Mouse (Mus musculus): ENCODE data around the gene Lysmd2.
"Not testable (repeated sequence)": the region's sequence is repeated elsewhere in the genome, so short reads cannot be mapped to it uniquely, and the experiment has no call there.

Lysmd2 gene

DNA sequence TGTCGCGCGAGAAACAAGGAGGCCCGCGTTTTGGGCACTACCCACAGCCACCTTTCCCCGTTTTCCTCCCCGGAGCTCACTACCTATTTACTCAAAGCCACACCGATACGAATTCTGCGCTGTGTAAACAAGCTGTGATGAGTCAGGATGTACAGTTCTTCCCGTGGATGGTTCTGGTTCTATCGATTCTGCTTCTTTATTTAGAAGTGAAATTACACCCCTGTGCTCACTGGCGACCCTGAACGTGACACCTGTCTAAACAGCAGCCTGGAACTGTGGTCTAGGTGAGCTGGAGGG, 715 bp downstream of the Lysmd2 start:
- peak in 1 of 2 experiments; percentile 34 for DNase-seq (ENCODE audit: low spot score in 2 of 2)

DNA sequence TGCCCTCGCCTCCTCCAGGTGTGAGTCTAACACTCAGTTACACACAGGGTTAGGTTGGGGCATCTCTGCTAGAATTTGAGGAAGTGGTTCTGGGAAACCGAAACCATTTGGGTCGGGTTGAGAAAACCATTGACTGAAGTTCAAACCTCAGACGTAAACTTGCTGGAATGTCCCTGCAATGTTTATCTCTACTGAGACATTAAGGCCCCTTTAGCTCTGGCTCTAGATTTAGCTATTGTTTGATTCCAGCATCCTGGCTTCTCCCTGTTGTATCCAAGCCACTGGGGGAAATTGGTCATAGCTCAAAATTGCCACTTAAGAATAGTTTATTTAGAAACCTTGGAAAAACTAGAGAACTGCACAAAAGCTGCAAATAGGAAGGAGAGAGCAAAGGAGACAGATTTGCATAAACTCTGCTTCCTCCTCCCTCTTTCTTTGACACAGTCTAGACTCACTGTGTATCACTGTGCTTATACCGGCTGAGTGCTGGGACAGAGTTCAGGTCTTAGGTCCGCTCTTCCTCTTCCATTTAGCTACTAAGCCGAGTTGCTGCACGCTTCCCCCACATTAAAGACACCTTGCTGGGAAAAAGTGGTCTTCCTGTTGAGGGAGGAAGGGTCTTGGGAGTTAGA, 5.4 kb downstream of the Lysmd2 start:
- no peak for DNase-seq (ENCODE audit: low spot score in 2 of 2)

DNA sequence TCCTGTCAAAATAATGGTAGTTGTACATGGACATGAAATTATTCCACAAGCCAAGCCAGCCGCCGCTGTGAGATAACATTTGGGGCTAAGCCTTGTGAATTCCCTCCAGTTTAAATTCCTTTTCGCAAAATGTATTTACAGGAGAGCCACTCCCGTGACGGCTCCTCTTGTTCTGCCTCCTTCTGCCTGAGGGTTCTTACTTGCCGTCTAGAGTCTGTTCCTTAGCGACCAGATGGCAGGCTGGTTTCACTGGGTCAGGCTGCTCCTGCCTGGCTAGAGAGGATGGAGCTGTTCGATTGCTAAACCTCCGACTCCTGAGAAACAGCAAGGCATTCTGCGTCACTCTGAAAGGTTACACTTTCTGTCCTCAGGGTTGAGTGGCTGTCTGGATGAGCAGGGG, 6.6 kb downstream of the Lysmd2 start:
- DNase-seq (ENCODE audit: low spot score in 2 of 2), result no peak

DNA sequence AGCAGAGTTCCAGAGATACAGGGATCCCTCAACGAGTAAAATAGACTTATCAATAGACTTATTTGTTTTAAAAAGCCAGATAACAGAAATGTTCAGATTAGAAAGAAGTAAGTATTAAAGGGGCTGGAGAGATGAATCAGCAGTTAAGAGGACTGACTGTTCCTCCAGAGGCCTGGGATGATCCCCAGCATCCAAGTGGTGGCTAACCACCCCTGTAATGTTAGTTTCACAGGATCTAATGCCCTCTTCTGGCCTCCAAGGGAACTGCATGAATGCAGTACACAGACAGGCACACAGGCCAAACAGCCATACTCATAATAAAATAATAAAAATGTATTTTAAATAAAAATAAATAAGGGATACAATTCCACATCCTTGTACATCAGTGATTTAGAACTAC, 7.4 kb downstream of the Lysmd2 start:
- DNase-seq (ENCODE audit: low spot score in 2 of 2), result no peak

DNA sequence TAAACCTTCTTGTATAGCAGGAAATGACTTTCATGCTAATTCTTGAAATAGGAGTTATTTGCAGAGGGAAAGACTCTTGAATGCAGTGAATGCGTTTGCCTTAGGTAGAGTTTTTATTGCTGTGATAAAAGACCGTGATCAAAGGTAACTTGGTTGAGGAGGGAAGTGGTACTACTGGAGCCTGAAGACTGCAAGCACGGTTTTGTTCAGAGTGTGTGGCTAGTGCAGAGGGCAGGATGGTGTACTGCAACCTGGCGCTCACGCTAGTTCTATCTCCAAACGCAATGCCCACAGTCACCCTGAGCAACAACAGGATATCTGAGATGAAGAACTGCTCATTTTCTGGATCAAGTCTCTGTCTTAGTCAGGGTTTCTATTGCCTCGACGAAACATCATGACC, 8.1 kb downstream of the Lysmd2 start:
- DNase-seq (ENCODE audit: low spot score in 2 of 2), result no peak

DNA sequence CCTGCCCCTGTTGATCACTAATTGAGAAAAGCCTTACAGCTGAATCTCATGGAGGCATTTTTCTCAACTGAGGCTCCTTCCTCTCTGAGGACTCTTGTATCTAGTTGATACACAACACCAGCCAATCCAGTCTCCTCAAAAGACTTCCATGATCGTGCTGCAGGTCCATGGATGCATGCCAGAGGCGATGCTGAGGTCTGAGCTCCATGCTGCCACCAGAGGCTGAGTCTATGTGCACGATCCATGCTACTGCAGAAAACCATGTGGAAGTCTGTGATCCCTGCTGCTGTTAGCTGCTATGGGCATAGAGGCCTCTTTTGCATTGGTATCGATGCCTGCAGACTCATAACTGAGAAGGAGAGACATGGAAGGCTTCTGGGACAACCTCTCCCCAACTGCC, 8.7 kb downstream of the Lysmd2 start:
- no peak for DNase-seq (ENCODE audit: low spot score in 2 of 2)

DNA sequence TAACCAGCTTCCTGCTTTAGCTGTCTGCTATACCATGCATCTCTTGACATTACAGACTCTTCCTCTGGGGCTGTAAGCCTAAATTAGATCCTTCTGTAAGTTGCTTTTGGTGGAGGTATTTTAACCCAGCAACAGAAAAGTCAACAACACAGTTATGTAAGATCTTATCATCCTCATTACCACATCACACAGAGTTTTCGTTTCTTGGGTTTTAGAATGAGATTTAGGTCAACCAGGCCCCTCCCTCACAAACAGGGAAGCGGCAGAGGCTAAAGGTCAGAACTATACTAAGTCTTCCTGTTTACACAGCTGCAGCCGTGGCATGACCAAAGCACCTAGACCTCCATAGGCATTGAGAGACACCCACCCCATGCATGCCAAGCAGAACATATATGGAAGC, 19.9 kb downstream of the Lysmd2 start:
- DNase-seq (ENCODE audit: low spot score in 2 of 2), result no peak

DNA sequence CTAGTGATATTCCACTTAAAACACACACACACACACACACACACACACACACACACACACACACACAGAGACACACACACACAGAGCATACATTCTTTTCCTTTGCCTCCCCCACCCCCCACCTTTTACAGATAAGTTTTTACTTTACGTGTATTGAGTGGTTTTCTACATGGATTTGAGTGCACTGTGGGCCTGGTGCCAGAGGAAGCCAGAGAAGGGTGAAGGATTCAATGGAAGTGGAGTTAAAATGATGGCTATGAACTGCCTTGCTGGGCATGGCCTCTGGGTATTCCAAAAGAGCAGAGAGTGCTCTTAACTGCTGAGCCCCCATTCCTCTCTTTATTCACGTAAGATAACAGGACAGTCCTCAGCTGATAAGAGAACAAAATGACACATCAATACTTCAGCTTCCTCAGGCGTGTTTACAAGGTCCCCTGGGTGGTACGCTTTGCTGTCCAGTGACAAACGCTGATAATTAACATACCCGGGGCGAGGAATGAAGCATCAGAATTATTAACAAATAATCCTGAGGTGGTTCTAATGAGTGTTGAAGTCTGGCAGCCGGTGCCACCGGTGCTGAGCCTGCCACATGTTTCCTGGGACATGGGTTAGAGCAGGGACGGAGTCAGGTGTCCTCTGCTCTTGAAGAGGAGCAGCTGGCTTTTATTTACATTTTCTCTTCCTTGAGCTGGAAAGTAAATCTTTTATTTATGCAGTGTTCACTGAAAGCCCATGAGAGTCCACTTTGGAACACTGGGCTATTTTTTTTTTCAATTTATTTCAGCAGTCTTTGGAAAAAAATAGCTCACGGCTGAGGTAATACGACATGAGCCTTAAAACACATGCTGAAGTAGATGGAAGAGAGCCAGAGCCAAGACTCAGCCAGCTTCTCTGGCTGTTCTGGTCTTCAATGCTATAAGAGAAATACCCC, 28.7 kb downstream of the Lysmd2 start:
- DNase-seq (ENCODE audit: low spot score in 2 of 2), result no peak

DNA sequence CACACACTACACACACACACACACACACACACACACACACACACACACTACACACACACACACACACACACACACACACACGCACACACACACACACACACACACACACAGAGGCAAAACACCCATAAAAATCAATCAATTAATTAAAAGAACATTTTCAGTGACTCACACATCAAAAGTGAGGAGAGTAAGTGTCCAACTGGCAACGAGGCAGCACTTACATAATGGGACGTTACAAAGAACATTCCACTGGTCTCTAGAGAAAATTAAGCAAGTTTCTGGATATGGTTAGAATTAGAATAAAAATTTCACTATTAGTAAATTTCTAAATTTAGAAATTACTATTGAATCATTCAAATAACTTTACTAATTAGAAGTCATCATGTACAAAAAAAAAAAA, 30.9 kb downstream of the Lysmd2 start:
- DNase-seq (ENCODE audit: low spot score in 2 of 2), result not testable (repeated sequence)

DNA sequence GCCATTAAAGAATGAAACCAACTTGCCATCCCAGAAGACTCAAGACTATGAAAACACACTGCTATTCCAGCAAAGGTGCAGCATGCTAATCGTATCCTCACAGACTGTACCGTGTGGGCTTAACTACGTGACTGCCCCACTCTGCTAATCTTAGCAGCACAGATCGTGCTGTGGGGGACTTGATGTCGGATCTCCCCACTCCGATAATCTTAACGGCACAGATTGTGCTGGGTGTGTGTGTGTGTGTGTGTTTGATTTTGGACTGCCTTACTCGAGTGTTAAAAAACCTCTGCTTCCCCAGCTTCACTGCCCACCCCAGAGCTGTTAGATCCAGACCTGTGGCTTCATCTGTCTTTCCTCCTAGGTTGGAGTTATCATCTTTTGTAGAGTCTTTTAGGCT, 35.4 kb downstream of the Lysmd2 start:
- DNase-seq (ENCODE audit: low spot score in 2 of 2), result peak; percentile 43 to 65

DNA sequence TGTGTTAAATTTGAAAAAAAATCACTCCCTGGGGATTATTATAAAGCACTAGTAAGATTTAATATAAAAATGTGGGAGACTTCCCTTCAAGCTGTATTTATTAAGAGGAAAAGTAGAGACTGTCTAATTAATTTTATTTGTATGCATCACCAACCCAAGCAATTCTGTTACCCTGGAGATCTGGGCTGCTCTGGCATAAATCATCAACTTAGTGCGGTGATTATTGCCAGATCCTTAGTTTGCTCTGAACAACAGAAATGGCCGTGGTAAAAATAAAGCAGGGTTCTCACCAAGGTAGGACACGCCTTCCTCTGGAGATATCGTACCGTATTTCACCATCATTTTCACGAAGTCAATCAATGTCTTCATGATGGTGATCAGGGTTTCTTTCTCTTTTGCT, 39.8 kb downstream of the Lysmd2 start:
- DNase-seq (ENCODE audit: low spot score in 2 of 2), result no peak

DNA sequence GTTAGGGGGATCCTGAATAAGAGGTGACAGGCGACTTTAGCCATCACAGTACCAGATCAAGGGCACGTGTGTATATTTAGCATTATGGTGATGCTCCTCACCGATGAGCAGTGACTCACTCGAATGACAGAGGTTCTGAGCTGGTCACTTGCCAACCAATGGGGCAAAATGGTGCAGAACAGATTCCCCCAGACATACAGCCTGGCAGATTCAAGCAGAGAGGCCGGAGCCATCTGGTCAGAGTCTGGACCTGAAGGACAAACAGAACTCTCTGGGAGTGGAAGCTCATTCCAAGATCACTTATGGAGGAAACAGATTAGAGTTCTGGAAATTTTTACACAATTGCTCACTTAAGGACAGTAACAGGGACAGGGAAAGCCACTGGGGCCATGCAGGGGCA, 41.1 kb downstream of the Lysmd2 start:
- DNase-seq (ENCODE audit: low spot score in 2 of 2), result no peak

DNA sequence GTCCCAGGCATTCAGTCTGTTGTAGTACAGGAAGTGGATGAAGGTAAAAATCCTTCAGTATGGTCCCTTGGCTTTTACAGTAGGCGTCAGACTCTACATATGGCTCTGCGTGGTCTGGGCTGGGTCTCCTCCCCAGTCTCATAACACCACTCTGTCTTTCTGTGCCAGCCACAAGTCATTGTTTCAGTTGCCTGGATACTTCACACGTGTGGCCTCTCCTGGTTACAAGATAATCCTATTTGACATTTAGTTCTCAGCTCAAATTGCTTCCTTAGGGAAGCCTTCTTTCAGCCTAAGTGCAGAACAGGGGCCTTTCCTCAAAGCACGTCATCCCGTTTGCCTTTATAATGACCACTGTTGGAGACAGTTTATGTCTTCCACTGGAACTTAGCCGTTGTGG, 47.2 kb downstream of the Lysmd2 start:
- no peak for DNase-seq (ENCODE audit: low spot score in 2 of 2)

DNA sequence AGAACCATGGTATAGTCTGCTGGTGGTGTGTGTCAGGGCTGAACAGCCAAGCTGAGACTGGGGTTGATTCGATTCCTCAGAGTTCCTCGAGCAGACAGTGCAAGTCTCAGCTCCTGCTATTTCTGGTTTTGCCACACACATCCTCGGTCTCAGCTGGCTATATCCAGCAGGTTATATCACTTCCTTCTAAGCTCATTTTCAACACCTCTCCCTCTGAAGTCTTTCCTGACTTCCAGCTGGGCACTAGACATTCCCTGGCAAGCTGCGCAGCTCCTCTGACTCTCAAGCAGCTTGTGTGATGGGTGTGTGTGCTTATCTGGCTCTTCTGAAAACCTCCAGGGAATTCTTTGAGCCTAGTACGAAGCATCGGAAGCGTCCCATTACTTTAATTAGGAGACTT, 50.7 kb downstream of the Lysmd2 start:
- DNase-seq (ENCODE audit: low spot score in 2 of 2), result peak; percentile 44 to 72

DNA sequence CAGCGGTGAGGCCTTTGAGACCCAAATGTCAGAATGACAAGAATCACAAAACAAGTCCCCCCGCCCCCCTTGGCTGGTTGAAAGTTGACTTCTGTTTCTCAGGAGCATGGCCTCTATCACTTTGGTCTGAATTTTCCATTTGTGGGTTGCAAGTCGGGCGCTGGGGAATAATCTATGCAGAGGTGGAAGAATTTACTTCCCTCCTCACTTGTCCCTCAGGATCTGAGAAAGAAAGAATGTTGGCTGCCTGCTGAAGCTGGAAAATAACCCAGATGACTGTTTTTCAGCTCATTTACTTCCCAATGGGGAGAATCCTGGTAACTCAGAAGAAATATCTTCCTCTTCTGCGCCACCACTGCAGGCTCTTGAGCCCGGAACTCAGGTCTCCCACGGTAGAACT, 52.8 kb downstream of the Lysmd2 start:
- DNase-seq (ENCODE audit: low spot score in 2 of 2), result no peak

DNA sequence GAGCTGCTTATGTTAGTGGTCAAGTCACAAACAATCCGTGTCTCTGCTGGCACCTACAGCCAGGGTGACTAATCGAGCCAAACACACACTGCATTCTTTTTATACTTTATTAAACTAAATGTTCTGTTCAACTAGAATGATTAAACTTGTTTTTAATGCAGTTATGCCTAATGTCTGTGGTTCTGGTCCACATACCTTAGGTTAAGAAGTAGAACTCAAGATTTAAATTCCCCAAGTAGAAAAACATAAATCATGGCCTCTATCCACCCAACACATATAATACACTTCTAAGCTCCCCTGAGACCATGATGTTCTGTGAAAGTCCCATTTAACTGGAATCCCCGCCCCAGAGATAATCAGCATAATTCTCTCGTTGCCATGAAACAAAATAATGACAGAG, 54.1 kb downstream of the Lysmd2 start:
- DNase-seq (ENCODE audit: low spot score in 2 of 2), result no peak

DNA sequence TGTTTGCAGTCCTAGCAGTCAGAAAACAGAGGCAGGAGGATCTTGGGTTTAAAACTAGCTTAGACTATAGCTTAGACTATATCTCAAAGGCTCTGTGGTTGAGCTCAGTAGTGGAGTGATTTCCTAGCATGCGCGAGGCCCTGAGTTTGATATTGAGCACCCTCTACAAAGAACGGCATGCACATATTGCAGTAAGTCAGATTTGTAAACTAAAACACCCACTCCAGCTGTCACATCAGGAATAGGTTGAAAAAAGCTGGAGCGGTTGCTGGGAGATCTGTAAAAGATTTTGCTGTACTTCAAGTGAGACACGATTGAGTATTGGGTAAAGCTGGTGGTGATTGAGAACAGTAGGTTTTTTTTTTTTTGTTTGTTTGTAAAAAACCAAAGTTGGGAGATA, 55.1 kb downstream of the Lysmd2 start:
- peak in 1 of 2 experiments; percentile 35 for DNase-seq (ENCODE audit: low spot score in 2 of 2)

DNA sequence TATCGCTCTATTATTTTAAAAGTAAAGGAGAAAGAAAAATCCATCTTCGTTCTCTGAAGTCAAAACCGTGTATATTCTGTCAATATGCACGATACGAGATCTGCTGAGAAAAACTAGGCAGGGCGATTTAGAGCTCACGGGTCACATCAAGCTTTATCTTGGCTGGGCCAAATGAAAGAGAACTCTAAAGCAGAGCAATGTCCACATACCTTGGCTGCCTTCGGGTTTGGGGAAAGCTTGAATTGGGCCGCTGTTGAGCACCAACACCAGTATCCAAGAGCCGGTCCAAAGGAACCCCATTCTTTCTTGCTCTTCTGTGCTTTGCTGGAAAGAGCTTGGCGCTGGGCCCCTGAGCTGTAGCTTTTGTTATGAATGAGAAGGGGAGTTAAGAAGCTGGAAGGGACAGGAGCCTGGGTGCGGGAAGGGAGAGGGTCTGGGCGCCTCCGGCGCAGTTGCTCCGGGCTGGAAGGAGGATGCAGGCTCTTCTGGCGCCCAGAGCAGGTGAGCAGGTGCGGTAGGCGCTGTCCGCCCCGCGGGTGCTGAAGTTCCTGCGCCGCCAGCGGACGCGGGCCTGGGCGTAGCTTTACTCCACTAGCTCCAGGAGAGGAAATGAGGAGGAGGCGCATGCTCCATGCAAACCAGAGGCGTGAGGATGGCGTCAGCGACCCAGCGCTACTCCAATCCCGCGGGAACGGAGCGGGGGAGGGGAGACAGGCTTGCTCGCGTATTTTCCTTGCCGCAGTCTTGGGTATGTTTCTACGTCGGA, 58.1 kb downstream of the Lysmd2 start, which contains the start of gene Scg3:
TSS of gene Scg3 (minus strand) at position 631 of the 766 bp plus-strand sequence.
- peak; percentile 83 to 95 for DNase-seq (ENCODE audit: low spot score in 2 of 2)

DNA sequence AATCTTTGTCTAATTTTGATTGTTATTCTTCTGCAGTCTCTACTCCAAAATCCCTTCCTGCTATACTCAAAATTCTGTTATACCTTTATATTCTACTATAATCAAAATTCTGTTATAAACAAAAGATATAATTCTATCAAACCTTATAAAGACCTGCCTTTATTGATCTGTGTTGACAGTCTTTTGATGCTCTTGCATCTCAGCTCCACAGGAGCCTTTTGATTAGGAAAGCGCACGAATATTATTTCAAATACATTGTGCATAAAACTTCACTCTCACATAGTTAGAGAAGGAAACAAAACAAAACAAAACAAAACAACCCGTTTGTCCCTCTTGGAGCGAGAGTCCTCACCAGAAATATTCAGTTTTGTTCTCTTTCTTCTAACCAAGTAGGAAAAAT, 58.8 kb downstream of the Lysmd2 start:
- no peak for DNase-seq (ENCODE audit: low spot score in 2 of 2)

DNA sequence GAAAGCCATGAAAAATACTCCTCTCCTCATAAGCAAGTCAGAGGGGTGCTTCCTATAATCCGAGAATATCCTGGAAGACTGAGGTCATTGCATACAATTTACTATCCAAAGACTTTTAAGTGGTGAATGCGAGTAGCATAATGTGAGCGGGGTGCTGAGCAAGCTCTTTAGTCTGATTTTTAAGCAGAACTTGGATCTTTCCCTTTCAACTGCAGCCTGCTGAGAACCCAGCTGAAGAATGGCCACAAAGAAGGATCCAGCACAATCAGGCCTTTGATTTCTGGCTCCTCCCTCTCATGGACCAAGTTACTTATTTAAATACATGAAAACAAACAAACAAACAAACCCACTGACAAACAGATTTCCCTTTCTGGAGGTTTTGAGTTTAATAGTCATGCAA, 59.2 kb downstream of the Lysmd2 start:
- DNase-seq (ENCODE audit: low spot score in 2 of 2), result peak in 1 of 2 experiments; percentile 35

Data from left cerebral cortex, adult 9 months (tissue).